Mouse (Mus musculus) layer of hippocampus, adult 9-10 months (tissue): ENCODE results near the gene 4930486L24Rik.
"Not testable (repeated sequence)": the region's sequence is repeated elsewhere in the genome, so short reads cannot be mapped to it uniquely, and the experiment has no call there.

ENCODE experiments used
- DNase-seq: peaks from one replicate; pipeline ENCODE4 v3.0.0; 2022; ENCODE audit warnings: low spot score

The 4930486L24Rik gene

DNA sequence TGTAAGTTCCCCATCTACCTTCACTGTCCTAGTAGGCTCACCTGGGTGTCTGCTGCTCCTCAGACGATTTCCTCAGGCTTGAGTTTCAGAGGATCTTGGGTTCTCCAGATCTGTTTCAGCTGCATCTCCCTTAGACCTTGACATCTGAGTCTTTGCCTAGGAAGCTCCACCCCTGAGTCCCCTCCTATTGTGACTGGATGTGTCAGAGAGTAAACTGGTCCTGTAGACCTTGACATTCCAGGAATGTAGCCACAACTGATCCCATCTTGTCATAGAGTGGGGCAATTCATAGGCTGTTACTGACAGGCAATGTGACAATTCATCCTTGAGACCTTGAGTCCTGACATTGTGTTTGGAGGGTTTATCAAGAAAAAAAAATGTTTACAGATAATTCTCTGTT is at the start of gene 4930486L24Rik:
4930486L24Rik (minus strand) TSS at position 195 of the 400 bp plus-strand sequence.
- no peak for DNase-seq

DNA sequence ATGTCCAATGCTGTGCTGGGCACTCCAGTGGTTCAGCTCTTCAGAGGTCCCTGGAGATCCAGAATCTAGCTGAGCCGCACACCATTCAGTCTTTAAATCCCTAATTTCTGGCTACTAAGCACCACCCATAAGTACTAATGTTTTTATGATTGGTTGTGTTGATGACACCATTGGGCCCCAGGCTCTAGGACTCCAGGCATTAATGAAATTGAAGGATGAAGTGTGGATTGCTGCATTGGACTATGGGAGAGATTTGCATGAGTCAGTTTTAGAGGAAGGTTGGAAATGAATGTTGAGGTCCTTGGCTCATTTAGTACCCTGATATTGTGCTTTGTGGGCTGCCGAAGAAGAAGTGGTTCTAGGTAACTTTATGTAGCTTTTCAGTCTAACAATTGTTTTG is 40.5 kb upstream of the 4930486L24Rik start, which contains the start of gene Tpbpb:
Tpbpb (minus strand) TSS at position 101 of the 400 bp plus-strand sequence.
- DNase-seq = not testable (repeated sequence)

- peak; percentile 6 for DNase-seq
These were observed 33.1 kb upstream of the 4930486L24Rik start, which contains the start of gene Ctla2b for GRCm38 (mm10) chr13:60897328-60897727. Gene Ctla2b (minus strand): TSS chr13:60897447.

DNA sequence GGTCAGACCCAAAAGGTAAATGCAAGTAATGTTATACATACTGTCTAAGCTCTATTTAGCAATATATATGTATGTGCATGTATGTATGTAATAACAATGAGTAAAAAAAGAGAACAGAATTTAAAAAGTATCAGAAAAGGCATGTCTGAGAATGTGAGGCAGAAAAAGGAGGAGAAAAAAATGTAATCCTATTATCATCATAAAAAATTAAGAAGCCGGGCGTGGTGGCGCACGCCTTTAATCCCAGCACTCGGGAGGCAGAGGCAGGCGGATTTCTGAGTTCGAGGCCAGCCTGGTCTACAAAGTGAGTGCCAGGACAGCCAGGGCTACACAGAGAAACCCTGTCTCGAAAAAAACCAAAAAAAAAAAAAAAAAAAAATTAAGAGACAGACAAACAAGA is 32.5 kb upstream of the 4930486L24Rik start, which contains the start of gene Gm49392:
Gm49392 (minus strand) TSS at position 101 of the 400 bp plus-strand sequence.
- DNase-seq = not testable (repeated sequence)

DNA sequence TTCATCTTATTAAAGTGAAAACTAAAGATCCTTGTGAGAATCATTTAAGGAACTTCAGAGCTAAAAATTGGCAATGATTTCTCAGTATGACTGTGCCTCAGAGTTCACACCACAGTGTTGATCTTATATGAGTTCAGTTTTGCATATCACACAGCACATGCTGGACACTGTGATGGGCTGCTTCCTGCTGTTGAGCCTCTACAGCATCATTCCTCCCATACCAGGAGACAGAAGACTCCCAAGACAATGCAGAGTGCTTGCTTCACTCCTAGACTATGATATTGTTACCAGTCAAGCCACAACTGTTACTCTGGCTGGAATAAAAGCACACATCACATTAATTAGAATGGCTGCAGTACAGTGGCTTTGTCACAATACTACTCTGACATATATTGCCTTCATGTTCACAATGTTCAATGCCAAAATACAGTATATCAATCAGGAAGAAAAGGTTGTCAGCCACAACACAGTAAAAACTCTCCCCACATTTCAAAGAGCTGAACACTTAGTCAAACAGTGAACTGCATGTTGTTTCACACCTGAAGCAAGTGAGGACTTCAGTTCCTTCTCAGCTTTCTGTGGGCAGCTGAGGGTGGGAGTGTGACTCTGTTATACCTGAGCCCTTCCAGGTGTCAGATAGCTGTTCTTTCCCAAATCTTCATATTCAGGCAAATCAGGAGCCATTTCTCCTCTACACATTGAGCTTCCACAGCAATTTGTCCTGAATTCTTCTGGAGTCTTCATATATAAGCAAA is 31.3 kb upstream of the 4930486L24Rik start:
- DNase-seq = no peak

DNA sequence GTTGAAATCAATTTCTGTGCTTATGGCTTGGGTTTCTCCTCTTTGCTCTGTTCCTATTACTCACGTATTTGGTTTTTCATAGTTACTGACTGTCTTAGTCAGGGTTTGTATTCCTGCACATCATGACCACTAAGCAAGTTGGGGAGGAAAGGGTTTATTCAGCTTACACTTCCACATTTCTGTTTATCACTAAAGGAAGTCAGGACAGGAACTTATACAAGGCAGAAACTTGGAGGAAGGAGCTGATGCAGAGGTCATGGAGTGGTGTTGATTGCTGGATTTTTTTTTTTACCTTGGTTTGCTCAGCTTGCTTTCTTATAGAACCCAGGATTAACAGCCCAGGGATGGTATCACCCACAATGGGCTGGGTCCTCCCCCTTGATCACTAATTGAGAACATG is 28.0 kb upstream of the 4930486L24Rik start:
- DNase-seq = no peak

DNA sequence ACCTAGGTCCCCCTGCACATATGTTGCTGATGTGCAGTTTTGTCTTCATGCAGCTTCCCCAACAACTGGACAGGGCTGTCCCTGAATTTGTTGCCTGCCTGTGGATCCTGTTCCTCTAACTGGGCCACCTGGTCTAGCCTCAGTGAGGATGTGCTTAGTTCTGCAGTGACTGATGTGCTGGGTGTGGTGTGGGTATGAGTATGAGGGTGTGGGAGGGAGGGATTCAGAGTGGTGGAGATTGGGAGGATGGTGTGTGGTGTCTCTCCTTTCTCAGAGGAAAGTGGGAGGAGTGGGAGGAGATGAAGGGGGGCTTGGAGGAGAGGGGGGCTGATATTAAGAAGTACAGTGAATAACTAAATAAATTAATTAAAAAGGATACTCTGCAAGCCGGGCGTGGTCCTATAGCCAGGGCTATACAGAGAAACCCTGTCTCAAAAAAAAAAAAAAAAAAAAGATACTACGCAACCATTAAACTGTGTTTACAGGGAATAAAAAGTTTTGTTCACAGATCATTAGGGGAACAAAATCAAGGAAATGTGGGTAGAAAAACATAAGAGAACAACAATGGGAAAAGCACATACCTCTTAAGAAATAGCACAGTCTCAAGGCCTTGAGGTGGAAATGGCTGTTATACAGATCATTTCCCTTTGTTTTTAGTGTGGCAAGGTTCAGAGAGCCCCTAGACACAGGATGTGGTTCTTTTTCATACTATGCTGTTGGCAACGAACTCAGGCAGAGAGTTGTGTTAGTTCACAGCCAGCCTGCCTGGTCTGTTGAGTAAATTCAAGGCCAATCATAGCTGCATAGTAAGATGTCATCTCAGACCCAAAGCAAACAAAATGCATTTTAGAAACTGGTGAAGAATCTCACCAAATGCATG is 15.8 kb downstream of the 4930486L24Rik start:
- no peak for DNase-seq

GRCm38 (mm10) chr13:60843153-60843552 is 21.1 kb downstream of the 4930486L24Rik start:
- no peak for DNase-seq

DNA sequence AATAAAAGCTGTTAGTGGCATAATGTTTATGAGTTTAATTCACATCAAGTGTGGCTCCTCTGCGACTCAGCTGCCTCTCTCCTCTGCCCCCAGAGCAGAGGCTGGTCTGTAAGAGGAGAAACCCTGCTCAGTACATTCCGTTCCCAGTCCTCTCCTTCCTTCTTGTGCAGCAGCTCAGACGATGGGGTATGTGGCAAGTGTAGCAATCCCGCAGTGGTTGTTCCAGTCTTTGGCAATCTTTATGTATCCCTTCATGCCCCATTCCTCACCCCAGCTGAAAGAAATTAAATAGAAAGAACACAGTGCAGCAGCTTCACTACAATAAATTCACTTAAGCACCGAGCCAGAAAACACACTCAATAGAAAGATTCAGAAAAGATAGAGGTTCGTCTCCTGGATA is 21.6 kb downstream of the 4930486L24Rik start:
- no peak for DNase-seq

DNA sequence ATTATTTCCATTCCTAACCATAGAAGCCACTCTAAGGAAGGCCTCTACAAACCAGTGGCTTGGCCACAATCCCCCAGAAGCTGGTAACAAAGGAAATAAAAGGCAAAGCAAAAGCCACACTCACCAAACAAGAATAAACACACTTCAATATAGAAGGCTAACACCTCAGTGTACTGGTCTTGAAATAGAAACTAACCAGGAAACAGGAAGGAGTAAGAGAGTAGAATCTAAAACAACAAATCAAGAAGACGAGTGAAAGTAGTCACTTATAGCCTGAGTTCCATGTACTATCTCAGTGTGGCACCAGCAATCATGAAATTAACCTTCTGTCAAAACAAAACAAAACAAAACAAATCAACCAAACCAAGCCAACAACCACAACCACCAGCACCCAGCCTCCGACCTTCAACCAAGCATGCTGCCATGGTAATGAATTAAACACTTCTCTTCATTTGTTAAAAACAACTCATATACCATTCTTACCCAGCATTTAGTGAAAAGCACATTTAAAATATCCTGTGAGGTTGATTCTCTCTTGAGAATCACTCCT is 24.8 kb downstream of the 4930486L24Rik start:
- no peak for DNase-seq

DNA sequence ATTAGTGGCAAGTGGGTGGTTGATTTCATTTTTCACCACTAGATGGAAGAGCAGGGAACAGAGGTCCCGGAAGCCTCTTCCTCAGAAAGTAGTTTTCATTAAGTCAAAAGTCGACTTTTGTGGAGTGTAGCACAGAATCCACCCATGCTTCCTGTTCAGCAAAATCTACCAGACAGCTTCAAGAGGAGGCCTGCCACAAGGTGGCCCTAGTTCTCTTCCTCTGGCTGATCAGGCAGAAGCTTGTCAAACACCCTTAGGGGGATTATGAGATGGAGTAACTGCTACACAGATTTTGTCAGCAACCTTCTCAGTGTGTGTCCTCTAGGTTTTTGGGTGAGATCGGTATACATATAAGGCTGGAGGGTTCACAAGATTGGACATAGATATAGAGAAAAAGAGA is 38.2 kb downstream of the 4930486L24Rik start:
- DNase-seq = no peak

DNA sequence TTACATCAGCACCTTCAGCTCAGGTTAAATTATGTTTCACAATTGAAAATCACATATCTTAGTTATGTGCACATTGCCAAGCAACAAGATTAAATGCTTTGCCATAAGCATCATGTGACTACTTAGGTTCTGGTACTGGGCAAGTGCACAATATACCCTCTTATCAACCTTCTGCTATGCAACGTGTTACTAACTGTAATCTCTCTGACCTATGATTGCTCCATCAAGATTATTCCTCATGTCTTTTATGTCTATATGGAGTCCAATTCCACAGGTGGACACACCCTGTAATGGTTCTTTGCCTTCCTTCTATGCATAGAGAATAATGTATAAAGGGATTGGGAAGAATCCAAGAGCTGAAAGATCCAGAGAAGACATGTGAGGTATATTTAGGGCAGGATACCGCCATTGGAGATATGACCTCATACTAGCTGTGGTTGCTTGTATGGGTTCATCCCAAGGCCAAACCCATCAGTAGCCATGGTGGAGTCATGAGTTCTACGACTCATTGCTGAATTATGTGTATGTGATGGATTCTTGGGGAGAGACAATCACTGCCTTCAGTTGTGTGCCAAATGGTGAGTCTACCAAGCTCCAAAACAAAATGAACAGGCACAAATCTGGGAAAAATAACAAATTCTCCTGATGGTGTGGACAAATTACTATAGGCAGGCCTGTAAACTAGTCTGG is 43.6 kb downstream of the 4930486L24Rik start:
- no peak for DNase-seq

DNA sequence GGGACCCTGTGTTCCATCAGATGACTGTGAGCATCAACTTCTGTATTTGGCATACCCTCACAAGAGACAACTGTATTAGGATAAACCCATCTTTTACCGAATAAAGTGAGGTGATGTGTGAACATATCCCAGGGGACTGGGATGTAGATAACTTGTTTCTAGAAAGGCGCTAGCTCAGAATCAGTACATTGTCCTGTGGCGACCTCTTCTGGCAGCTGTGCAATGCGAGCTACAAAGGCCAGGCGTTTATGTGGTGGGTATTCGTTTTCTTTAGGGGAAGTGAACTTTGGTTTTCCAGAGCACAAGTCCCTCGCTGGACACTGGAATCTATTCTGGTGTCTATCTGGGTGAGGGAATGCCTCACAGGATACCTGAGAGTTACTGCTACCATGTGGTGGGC is 44.8 kb downstream of the 4930486L24Rik start:
- no peak for DNase-seq

DNA sequence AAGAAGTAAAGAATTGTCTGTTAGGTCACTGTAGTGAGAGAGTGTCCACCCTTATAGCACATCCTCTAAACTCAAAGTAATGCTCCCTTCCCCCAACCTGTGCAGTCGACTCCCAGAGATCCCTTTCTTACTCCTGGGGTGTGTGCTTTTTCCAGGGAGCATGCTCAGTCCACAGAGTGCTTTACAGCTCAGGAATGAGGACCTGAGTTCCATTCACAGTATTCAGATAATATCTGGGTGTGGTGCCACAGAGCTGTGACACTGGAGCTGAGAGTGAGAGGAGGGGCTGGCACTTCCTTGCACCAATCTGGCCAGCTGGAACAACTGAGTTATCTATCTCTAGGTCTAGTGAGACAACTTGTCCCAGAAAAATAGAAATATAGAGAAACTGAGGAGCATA is 50.6 kb downstream of the 4930486L24Rik start:
- no peak for DNase-seq

DNA sequence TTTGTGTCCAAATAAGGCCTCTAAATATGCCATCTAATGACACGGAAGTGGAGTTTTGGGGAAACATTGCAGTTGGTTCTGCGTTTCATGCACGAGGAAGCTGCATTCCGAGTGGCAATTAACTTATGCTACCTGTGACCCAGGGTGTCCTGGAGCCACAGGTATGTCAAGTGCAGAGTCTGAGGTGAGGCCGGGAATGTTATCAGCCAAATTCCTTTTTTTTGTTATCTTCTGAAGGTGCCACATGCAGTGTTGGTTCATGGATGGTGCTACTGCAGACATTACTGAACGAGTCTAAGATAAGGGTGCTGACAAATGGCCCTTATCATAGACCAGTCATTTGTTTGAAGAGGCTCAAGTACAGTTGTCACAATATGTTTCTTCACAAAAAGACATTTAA is 51.5 kb downstream of the 4930486L24Rik start:
- DNase-seq = no peak

DNA sequence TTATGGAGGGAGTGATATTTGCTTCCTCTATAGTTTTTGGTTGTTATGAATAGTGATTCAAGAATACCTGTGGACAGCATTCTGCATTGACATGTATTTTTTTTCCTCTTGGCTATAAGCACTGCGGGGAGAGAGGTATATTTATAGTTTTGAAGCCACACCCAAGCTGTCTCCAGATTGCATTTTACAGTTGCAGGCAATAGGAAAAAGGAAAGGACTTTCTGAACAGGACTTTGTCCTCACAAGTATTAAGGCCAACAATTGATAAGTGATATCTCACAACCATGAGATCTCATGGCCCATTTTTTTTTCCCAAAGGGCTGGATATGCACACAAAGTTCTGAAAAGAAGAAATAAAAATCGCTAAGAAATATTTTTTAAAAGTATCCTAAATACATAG is 54.6 kb downstream of the 4930486L24Rik start:
- no peak for DNase-seq

DNA sequence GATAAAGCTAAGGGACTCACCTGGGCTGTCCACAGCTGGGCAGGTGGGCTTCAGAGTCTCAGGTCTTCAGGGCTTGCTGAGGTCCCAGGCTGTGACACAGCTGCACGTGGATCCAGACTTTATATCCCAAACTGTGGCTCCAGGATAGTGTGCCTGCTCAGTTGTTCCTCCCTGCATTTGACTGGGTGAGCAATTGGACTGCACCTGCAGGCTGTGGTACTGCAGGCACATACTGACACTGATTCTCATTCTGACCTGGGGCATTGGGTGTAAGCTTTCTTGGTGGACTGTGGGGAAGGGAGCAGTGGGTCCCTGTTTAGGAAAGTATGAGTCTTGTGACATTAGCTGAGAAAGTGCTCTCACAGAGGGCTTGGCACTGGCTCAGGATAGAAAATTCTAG is 61.5 kb downstream of the 4930486L24Rik start, which contains the start of gene Ctsll3:
Ctsll3 (minus strand) TSS at position 101 of the 400 bp plus-strand sequence.
- DNase-seq = no peak
